In the genomic region with DNA sequence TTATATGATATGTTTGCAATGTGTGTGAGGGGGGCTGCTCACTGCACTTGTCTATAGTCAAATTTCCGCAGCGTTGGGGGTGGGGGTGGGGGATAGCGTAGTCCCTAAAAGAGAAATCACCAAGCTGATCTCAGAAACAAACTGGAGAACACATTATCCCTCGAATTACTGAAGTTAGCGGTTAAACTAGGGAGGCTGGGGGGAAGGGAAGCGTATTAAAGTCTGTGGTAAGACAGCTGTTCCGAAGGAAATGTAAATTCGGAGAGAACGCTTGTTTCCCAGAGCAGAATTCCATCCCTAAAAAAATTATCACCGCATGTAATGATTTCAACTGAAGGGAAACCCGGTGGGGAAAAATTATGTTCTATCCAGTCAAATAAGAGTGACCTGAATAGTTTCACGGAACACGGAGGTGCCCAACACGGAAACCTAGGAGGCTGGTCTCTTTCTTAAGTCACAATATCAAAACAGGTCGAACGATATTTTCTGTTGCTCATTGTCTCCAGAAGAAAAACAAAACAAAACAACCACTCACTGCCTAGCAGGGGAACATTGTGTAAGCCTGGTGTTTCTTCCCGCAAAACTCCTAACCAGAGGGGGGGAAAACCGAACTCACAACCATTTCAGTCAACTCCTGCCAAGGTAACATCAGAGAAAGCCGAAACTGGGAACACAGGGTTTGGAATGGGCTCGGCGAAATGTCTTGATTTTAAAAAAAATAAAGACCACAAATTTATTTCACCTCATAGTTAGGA, we compare ENCODE assay signal across 8 mouse cellular contexts. TPM values are rescaled to one million over a fixed set of nuclear protein-coding genes. Genes with fewer than 3 reads are reported as not detected.
DNase-seq lines count a peak whose midpoint lies in the region; ATAC-seq lines count a peak whose summit lies in the region.

No protein-coding gene starts in this region.

- peaks cover 32% of the 10 kb centered on the region for H3K4me1 ChIP-seq in hindbrain, embryonic 13.5 days (replicated peaks)
- peaks cover 27% of the 10 kb centered on the region for H3K4me1 ChIP-seq in midbrain, embryonic 12.5 days

- peak overlapping the region; percentile 77 for H3K9ac ChIP-seq in hindbrain, embryonic 13.5 days
- no peak overlapping the region for H3K9ac ChIP-seq in midbrain, embryonic 12.5 days (replicated peaks)

- no peak for ATAC-seq in hindbrain, embryonic 13.5 days (ENCODE audit: low FRiP score)
- no peak for ATAC-seq in midbrain, embryonic 12.5 days (ENCODE audit: low FRiP score, low read depth)

- no peaks in the 10 kb centered on the region for H3K9me3 ChIP-seq in hindbrain, embryonic 13.5 days
- H3K9me3 ChIP-seq in midbrain, embryonic 12.5 days, result no peaks in the 10 kb centered on the region

- peak overlapping the region; percentile 67 for H3K4me3 ChIP-seq in hindbrain, embryonic 13.5 days
- H3K4me3 ChIP-seq in midbrain, embryonic 12.5 days, result peak overlapping the region; percentile 54

- H3K27me3 ChIP-seq in hindbrain, embryonic 13.5 days, result peaks cover 60% of the 10 kb centered on the region
- peaks cover 61% of the 10 kb centered on the region for H3K27me3 ChIP-seq in midbrain, embryonic 12.5 days

- H3K36me3 ChIP-seq in hindbrain, embryonic 13.5 days, result no peaks in the 10 kb centered on the region
- no peaks in the 10 kb centered on the region for H3K36me3 ChIP-seq in midbrain, embryonic 12.5 days

- peak; percentile 15 for DNase-seq in heart, adult 11 months
- DNase-seq in heart, postnatal 4 days, result no peak
- peak; percentile 30 for DNase-seq in MN1 (ENCODE audit: low spot score)
- DNase-seq in right cerebral cortex, postnatal 14 days, result no peak
- DNase-seq in thymus, postnatal 36 days, result no peak
- no peak for DNase-seq in gastrocnemius, postnatal 10 days

- 2% methylated on average over 21 of the region's 21 CpGs for whole genome bisulfite sequencing in hindbrain, embryonic 13.5 days
- WGBS in midbrain, embryonic 12.5 days, result under 1% methylated on average over 21 of the region's 21 CpGs

- no peak overlapping the region for H3K27ac ChIP-seq in hindbrain, embryonic 13.5 days
- no peak overlapping the region for H3K27ac ChIP-seq in midbrain, embryonic 12.5 days (replicated peaks)

- H3K4me2 ChIP-seq in hindbrain, embryonic 13.5 days, result peak overlapping the region; percentile 99
- H3K4me2 ChIP-seq in midbrain, embryonic 12.5 days (replicated peaks), result peak overlapping the region; percentile 99

RNA-seq across cellular contexts. Expression of a gene that starts 1.9 kb away (rescaled TPM):
- under 1 TPM; 0.09 to 0.26 TPM for total RNA-seq in heart, postnatal 4 days (2021)
- 3.0 and 4.1 TPM in 2 replicates for polyA plus RNA-seq in hindbrain, embryonic 13.5 days (2015; fragmentation: Nextera tagmentation; extraction: Ambion mirVana)
- 3.3 and 3.8 TPM in 2 replicates for polyA plus RNA-seq in midbrain, embryonic 12.5 days (2016; fragmentation: Nextera tagmentation; extraction: Ambion mirVana)
- under 1 TPM; 0.79 to 0.80 TPM for total RNA-seq in gastrocnemius, postnatal 10 days (2021)

RNA-seq across cellular contexts. Expression of a gene that starts 15.9 kb away (rescaled TPM):
- not detected for total RNA-seq in heart, postnatal 4 days (2021)
- 0.39 and 1.0 TPM in 2 replicates for polyA plus RNA-seq in hindbrain, embryonic 13.5 days (2015; fragmentation: Nextera tagmentation; extraction: Ambion mirVana)
- polyA plus RNA-seq in midbrain, embryonic 12.5 days (2016; fragmentation: Nextera tagmentation; extraction: Ambion mirVana), result 0.39 and 0.66 TPM in 2 replicates
- not detected for total RNA-seq in gastrocnemius, postnatal 10 days (2021)

Comparison
In these comparisons a context has a peak if more than half of its experiments do, and no peak if none do; other contexts are left out.
1. DNase-seq: peak in heart, adult 11 months (single experiment) and MN1 (single experiment); none in heart, postnatal 4 days (single experiment), right cerebral cortex, postnatal 14 days (single experiment), thymus, postnatal 36 days (0 of 2) and gastrocnemius, postnatal 10 days (single experiment).